Mouse (Mus musculus): ENCODE results near the gene Plcb3.
"Not testable (repeated sequence)": the region's sequence is repeated elsewhere in the genome, so short reads cannot be mapped to it uniquely, and the experiment has no call there.

The Plcb3 gene

DNA sequence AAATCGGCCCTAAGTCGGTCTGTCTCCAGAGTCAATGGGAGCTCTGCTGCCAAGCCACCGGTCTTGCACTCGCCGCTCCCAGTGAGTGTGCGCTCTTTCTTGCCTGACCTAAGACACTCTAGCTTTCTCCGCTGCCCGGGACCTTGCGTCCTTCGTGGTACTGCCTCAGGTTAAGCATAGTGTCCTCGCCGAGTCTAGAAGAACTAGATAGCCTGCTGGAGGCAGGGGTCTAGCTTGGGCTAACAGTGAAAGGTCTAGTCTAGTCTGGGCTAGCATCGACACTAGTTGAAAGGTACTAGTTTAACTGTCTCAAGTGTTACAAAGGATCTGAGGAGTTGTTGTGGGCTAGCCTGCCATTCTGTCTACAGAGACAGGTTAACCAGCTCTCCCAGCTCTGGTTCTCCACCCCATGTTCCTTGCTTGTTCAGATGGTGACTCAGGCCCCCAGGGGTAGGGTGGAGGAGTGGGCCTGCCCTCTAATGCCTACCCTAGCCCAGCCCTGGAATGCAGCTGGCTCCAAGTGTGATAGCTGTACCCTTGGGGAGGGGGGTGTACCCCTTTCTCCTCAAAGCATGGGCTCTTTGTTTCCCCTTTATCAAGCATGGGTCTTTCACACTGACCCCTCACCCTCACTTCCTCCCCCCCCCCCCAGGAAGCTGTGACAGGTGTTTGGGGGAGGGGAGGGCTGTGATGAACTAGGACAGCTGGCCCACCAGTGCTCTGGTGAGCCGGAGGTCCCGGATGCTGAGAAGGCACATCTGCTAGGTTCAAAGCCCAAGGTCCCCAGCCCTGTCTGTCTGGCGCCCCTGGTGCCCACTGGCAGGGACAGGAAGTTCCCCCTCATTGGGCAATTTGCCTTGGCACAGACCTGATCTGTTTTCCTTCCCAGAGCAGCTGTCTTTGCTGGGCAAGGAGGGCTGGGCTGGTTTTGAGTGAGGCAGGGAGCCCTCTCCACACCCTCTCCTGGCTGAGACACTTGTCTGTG lies at the start of gene Plcb3:
Gene Plcb3 (minus strand): TSS at position 934 of the 985 bp plus-strand sequence.
- peak; percentile 65 to 67 for DNase-seq

DNA sequence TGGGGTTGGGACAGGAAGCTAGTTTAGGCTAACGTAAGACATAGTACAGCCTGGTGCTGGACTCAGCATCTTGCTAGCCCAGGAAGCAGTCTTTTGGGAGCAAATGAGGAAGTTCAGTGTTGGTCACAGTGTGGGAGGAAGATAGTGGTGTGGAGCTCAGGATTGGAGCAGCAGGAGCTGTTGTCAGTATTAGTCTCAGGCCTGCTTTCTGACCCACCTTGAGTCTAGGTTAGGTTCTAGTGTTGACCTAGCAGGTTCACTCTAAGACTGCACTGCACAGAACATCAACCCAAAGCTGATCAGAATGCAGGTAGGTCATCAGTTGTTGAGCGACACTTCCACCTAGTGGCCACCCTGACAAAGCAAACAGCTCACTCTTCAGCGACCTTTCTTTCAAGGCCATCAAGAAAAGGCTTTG lies 44.0 kb upstream of the Plcb3 start:
- DNase-seq = peak; percentile 69 to 84

DNA sequence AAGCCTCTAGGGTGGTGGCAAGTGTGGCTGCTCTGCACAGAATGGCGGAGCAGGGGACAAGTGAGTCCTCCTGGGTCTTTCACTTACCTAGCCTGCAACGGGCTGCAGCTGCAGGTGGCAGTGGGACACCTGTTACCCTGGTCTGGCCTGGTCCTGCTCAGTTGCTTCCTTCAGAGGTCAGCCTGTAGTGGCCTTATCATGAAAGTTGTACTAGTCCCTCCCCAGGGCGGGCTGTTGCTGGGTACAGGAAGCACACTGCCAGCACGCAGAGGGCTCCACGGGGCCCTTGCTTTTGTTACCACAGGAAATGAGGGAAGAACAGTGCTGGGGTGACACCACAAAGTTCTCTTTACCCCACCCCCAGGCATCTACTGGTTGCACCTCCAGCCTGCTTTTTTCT lies 42.9 kb upstream of the Plcb3 start, which contains the start of gene Fermt3:
Gene Fermt3 (minus strand): TSS at position 279 of the 400 bp plus-strand sequence.
- DNase-seq = peak; percentile 23 to 45

DNA sequence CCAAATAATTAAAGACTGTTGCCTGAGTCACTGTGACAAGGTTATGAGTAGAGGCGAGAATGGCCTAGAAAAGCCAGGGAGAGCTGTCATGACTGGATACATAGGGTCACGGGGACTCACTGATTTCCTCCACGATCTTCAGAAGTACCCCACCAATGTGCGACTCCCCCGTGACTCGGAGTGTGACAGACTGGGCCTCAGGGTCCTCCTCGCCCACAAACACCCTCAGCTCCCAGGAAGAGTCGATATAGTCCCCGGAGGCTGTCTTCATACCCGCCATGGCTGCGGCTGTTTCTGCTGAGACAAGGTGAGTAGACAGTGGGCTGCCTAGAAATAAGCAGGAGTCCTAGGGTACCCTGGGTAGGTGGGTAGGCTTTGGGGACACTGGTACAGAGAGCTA lies 42.3 kb upstream of the Plcb3 start:
- no peak for DNase-seq

DNA sequence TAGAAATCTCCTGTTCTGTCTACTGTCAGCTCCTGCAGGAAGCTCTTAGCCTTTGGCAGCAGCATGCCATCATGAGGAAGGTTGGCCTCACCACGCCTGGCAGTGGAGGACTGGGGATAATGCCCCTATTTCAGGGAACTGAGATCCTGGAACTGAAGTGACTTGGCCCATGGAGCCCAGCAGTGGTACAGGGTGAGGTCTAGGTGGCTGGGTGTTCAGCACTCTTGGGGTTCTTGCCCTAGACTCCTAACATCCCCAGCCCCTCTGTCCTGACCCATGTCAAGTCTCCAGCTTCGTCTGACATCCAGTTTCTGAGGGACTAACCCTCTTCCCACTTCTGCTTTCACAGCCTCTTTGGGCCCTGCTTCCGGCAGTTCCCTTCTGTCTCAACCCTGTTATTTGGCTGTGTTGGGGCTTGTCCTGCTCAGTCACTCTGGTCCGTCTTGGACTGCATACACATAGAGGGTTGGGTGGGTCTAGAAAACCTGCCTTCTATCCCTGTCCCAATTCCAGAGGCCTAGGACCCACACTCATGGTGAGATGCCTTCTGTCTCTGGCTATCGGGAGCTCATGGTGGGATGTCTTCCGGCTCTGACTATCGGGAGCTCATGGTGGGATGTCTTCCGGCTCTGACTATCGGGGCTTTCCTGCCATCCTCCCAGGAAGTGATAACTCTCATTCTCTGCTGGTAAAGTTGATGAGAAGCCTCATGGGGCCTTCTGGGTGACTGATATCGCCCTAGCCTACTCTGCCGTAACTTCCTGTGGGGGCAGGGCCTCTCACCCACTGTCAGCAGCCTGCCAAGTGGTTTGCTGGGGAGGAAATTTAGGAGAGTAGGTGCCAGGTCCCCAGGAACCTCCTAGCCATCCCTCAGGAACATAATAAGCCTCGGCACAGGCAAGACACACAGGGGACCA lies 41.5 kb upstream of the Plcb3 start:
- DNase-seq = no peak

GRCm38 (mm10) chr19:7014481-7015135 lies 38.3 kb upstream of the Plcb3 start:
- DNase-seq = no peak

DNA sequence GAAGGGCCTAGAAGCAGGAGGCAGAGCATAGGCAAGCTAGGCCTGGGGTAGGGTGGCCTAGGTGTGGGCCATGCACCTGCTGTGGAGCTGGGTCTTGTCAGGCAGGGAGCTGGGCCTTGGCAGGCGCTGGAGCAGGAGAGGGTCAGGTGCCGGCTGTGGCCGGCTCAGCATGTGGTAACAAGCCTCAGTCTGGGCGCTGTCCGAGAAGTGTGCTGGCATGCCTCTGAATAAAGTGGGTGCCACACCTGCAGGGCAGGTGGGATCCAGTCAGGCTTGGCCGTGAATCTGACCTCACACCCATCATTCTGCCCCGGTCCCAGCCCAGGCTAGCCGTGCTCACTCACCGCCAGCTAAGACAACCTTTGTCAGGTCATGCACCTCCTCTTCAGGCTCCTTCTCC lies 37.7 kb upstream of the Plcb3 start:
- peak; percentile 16 to 24 for DNase-seq

DNA sequence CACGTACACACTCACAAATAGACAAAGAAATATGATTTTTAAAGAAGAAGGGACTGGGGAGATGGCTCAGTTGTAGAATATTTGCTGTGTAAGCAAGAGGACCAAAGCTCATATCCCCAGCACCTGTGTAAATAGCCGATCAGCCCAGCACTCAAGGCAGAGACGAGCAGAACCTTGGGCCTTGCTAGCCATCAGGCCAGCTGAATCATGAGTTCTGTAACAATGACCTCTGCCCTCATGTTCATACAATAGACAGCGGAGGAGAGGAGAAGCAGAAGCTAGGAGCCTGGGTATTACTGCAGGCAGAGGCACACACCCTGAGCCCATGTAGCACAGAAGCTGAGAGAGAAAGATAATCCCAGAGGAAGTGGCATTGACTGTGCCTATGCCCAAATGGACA lies 36.2 kb upstream of the Plcb3 start:
- DNase-seq = peak; percentile 20 to 35

DNA sequence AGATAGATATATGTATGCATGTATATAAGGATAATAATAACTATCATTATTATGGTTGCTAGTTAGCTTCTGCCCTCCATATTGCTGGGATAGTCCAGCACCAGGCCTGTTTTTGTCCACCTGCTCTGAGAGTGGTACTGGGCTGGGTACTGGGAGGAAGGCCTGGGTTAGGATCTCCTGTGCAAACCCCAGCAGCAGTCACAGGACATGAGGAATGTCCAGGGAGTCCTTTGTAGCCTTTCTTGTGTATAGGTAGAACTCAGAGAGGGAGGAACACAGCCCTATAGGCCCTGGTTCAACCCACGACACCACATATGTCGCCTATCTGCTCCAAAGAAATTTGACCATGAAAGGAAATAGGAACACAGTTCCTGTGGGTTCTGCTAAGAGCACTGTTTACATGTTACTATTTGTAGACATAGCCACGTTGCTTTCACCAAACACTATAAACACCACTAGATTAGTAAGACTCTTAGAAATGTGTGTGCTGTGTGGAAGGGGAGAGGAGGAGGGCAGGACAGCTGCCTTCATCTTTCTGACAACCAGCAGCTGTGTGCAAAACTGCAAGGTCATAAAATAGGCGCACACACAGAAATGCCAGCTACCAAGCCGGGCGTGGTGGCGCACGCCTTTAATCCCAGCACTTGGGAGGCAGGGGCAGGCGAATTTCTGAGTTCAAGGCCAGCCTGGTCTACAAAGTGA lies 30.8 kb upstream of the Plcb3 start:
- no peak for DNase-seq

DNA sequence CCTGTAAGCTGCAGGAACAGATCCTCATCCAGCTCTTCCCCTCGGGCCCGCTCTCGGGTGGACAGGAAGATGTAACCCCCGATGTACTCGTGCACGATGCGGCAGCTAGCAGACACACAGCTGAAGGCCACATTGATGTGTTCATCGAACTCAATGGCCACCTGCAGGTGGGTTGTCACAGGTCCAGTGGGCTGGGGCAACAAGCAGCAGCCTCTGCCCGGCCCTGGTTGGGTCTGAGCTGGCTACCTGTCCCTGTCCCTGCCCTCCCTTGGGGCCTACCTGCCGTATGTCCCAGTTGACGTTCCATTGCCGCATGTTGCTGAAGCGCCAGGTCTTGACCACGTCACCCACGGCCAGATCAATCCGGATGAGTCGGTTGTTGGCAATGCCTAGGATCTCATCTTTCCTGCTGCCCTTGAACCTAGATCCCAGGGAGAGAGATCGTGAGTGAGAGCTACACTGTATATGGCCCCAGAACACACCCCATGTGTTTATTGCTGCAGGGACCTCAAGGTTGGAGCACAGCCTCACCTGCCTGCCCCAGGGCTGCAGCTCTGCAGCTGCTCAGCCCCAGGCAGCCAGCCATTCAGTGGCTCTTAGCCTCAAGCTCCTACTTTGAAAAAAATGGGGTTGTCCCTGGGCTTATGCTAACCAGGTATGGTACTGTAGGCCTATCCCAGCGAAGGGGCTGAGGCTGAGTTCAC lies 23.2 kb upstream of the Plcb3 start:
- no peak for DNase-seq

DNA sequence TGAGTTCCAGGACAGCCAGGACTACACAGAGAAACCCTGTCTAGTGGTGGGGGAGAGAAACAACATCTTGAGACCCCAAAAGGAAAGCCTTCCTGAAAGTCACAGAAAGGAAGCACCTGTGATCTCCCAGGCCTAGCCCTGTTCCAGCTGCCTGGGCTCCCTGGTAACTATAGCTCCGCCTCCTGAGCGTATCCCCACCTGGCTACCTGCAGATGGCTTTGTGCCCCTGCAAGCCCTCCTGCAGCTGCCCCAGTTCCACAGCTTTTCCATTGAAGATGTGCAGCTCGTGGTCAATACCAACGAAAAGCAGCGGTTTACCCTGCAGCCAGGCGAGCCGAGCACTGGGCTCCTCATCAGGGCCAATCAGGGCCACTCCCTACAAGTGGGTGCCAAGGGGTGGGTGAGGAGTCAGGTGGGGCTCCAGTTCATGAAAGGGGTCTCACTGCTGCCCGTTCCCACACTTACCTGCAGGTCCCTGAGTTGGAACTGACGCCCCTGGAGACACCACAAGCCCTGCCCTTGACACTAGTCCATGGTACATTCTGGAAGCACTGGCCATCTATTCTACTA lies 21.5 kb upstream of the Plcb3 start:
- DNase-seq = no peak

GRCm38 (mm10) chr19:6996006-6996405 lies 19.7 kb upstream of the Plcb3 start, which contains the start of the genes Nudt22 and Trpt1:
Gene Nudt22 (minus strand): TSS chr19:6996117.
Gene Trpt1 (plus strand): TSS chr19:6996131.
- peak; percentile 95 to 96 for DNase-seq

DNA sequence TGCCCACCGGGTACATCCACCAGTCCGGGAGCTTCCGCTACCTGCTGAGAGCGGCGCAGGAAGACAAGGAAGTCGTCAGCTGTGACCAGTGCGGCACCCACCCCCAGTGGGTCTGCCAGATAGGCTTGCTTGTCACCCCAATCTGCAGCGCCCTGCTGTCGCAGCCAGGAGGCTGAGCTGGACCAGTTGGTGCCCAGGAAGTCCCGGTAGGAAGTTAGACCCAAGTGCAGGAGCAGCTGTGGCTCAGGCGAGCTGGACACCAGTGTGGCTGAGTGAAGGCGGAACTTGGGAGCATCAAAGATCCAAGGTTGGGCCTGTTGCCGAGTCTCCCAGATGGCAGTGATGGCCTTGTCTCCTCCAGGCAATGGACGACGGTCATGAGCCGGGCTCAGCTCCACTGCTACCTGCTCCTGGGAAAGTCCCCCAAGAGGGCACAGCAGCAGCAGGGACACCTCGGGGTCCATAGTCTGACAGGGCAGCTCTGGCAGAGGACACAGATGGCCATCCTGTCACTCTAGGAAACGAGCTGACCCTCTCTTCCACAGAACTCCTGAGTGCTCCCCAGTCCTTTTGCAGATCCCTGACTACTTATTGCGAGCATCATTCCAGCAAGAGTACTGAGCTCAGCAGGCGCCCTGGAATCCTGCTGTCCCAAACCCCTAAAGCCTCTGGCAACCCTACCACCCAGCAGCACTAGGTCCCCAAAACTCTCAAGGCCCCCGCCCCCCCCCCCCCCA lies 19.2 kb upstream of the Plcb3 start:
- peak in 1 of 2 experiments; percentile 33 for DNase-seq

DNA sequence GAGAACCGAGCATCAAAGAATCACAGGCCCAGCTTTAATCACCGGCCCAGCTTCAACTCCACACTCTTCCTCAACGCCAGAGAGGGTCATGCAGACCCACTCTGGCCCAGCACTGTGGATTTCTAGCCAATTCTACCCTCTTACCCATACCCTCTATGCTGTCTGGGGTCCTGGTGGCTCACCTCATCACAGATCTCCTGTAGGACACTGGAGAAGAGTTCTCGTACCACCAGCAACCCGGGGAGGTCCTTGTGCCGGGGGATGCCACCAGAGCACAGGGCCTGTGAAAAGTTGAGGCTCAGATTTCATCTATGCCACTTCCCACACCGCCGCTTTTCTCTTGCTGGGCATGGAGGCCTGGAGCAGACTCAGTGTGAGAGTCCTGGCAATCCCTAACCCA lies 18.2 kb upstream of the Plcb3 start:
- no peak for DNase-seq

- no peak for DNase-seq
Measured at GRCm38 (mm10) chr19:6994002-6994401, 17.7 kb upstream of the Plcb3 start.

DNA sequence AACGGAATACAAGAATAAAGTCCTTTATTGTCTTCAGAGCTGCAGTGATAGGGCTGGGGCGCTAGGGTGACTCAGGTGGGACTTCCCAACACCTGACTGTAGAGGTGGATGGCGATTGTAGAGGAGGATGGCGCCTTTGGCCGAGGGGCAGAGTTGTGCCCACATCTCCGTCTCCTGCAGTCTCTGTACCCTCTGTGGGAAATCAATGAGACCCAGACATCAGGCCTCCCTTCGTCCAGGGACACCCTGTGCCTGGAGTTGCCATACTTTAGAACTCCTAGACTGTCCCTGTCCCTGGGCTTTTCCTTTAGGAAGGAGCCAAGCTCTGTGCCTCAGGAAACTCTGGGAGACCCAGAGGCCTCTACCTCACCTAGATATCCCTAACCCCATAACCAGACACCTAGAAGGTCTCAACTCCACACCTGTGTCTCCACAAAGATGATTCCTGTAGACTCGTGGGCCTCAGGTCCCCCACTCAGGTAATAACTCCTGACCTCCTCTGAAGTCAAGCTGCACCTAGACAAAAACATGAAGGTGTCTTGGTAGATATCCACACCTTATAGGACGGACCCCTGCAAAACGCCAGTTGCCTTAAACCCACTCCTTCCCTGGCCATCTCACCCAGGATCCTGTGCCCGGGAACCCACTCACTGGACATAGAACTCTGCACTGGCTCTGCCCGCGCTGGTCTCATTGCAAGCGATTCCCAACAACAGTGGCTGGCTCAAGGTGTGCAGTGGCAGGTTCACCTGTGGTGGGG lies 16.9 kb upstream of the Plcb3 start:
- DNase-seq = no peak

GRCm38 (mm10) chr19:6992011-6992858 lies 16.0 kb upstream of the Plcb3 start, which contains the start of gene Dnajc4:
Gene Dnajc4 (minus strand): TSS chr19:6992572.
- peak; percentile 98 to 99 for DNase-seq

DNA sequence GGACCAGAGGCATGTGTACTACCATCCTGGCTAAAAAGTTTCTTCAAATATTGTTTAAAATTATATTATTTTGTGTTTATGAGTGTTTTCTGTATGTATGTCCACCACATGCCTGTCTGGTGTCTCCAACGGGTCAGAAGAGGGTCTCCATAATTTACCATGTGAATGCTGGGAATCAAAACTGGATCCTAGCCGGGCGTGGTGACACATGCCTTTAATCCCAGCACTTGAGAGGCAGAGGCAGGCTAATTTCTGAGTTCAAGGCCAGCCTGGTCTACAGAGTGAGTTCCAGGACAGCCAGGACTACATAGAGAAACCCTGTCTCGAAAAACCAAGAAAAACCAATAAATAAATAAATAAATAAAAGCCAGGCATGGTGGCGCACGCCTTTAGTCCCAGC lies 14.9 kb upstream of the Plcb3 start:
- not testable (repeated sequence) for DNase-seq
